Mouse (Mus musculus): ENCODE measurements around the gene Patj.

DNA sequence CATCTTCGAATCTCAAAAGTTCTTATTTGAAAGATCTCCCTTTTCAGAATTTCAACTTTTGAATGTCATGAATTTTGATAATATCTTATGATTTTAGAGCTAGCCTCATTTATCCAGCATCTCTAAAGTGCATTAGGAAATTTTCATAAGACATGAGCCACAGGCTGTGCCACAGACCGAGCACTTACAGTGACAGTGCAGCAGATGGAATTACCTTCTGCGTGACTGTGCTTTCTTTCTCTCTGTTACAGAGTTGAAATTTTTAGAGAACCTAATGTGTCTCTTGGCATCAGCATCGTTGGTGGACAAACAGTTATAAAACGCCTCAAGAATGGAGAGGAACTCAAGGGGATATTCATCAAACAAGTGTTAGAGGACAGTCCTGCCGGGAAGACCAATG is 124.9 kb downstream of the Patj start:
- TF ChIP-seq POLR2A (IDR thresholded peaks at IDR 0.05; ENCODE audit: low read depth, low read length) (no peak), CTCF (IDR thresholded peaks at IDR 0.05; ENCODE audit: borderline replicate concordance, insufficient read depth, low read length) (no peak)

Measured in embryonic fibroblast, embryonic 13.5 days (primary cell).